Mouse (Mus musculus): ENCODE measurements around the gene Dkk2. TPM values are rescaled to one million over a fixed set of nuclear protein-coding genes. Genes with fewer than 3 reads are reported as not detected.
"Not testable (repeated sequence)": the region's sequence is repeated elsewhere in the genome, so short reads cannot be mapped to it uniquely, and the experiment has no call there.

Dkk2 gene
- 1 to 10 TPM; 2.0 to 4.9 TPM for total RNA-seq (2021)
- long read RNA-seq, experiment 1, partial matches to known transcripts: 4 of 5 reads
- long read RNA-seq, experiment 1, other reads (novel, unspliced or antisense): 0 of 5 reads
- long read RNA-seq, experiment 2, partial matches to known transcripts: 1 of 8 reads
- long read RNA-seq, experiment 2, other reads (novel, unspliced or antisense): 3 of 8 reads

DNA sequence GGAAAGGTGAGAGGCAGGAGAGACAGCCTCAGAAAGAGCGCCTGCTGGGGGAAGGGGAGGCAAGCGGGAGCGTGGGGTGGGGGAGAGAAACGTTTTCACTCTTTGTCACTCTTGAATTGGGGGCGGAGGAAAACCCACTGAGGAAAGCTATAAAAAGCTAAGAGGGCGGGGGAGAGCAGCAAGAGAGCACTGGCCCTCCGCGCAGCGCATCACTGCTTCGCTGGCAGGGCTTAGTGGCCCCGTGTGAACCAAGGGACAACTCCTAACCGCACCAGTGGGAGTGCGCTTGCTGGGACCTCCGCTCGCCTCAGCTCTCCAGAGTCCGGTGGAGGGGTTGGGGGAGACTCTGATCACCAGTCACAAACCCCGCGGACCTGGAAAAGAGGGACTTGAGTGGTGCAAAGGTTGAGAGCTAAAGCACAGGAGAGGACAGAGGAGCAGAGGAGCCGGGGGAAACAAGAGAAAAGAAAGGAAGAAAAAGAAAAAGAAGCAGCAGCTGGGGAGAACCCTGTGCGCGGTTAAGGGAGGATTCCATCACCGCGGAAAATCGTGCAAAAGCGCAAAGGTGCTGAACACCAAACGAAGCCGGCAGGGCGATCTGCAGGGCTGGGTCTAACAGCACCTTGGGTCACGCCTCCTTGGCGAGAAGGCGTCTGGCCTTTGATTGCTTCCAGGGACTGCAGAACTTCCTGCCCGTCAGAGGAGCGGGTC is at the start of gene Dkk2:
Gene Dkk2, plus strand, starts transcription at position 181 of the 711 bp plus-strand sequence.
- peak; percentile 13 for DNase-seq

- DNase-seq: no peak
These were observed 48.4 kb upstream of the Dkk2 start for GRCm38 (mm10) chr3:132036704-132037103.

- DNase-seq: no peak
These were observed 47.4 kb upstream of the Dkk2 start for GRCm38 (mm10) chr3:132037670-132038069.

DNA sequence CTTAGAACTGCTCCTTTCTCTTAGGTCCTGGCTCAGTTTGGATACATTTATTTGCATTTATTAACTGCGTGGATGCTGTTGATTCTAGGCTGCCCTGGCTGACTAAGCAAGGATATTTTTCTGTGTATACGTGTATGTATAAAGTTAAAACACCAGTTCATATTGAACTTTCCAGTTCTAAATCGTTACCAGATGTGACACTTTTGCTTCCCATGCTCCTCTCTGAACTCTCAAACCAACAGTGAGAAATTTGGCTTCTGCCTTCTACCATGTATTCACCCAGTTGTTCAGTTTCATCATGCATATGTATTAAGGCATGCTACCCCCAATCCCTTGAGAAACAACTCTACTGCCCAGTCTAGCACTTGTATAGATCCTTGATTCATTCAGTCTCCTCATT is 45.0 kb upstream of the Dkk2 start:
- DNase-seq: no peak

- DNase-seq: no peak
These were observed 34.1 kb upstream of the Dkk2 start for GRCm38 (mm10) chr3:132050884-132051457.

GRCm38 (mm10) chr3:132062816-132063215 is 22.3 kb upstream of the Dkk2 start:
- not testable (repeated sequence) for DNase-seq

DNA sequence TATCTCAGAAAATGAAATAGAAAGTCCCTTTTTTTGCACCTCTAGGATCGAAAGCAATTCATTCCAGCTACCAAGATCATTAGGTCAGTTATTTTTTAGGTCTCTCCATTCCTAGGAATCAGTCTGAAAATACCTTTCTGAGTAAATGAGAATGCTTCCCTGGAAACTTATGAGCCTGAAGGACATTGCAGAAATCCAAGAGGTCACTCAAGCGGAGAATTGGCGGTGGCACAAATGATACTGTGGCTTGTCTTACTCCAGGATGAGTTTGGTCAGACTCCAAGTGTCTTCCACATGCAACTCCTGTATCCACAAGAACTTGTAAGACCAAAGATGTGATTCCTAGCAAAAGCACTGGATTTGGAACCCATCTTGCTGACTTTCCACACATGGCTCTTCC is 21.7 kb upstream of the Dkk2 start:
- no peak for DNase-seq

- no peak for DNase-seq
These were observed 21.1 kb upstream of the Dkk2 start for GRCm38 (mm10) chr3:132063966-132064365.

DNA sequence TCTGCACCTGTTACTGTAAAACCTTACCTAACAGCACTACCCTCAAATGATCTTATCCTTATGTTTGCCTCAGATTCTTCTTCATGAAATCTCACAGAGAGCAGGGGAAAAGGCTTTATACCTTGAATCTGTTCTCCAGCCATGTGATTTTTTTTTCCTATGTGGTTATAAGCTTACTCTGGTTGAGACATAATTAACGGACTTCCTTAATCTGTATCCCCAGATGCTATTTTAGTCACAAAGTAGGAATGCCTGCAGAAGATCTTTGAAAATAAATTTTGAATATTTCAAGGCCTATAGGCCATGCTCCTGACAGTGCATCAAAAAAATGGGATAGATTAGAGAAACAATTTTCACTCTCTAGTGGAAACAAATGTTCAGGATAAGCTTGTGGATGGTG is 20.2 kb upstream of the Dkk2 start:
- no peak for DNase-seq

DNA sequence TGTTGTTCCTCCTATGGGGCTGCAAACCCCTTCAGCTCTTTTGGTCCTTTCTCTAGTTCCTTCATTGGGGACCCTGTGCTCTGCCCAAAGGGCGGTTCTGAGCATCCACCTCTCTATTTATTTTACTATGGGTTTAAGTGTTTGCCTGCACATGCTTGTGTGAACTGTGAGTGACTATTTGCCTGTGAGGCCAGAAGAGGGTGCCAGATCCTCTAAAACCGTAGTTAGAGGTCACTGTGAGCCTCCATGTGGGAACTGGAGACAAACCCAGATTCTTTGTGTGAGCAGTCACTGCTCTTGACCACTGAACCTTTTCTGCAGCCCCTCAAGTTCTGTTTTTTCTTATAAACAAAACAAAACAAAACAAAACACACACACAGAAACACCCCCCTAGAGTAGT is 14.1 kb upstream of the Dkk2 start:
- DNase-seq: no peak

GRCm38 (mm10) chr3:132084018-132084417 is 1.1 kb upstream of the Dkk2 start:
- DNase-seq: peak; percentile 46

DNA sequence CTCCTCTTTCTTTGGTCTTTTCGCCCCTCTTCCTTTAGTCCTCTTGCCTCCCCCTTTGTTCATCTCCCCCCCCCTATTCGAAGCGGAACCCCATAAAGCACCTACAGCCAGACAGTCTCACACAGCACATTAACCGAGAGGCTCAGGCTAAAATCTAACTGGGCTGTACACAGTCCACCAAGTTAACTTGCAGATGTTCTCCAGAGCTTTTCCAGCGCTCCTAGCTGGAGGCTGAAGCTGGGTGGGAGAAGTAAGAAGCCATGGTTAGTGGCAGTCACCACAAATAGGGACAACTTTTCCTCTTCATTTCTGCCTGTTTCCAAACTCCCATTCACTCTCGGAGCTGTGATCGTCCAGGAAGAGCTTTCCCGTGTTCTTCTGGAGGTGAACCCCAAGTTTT is 412 bp upstream of the Dkk2 start:
- no peak for DNase-seq

DNA sequence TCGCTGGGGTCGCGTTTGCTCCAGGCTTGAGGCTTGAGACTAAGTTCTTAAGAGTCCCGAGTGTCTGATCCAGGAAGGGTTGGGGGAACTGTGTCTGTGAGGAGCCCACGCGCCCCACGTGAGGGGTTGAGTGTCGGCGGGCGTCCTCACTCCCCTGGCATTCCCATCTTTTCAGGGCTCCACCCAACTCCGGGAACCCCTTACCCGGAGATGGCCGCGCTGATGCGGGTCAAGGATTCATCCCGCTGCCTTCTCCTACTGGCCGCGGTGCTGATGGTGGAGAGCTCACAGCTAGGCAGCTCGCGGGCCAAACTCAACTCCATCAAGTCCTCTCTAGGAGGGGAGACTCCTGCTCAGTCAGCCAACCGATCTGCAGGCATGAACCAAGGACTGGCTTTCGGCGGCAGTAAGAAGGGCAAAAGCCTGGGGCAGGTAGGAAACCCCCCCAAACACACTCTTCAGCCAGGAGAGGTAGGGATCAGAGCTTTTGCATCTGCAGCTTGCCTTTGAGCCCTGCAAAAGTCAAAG is 795 bp downstream of the Dkk2 start:
- DNase-seq: peak; percentile 8

- no peak for DNase-seq
These were observed 1.4 kb downstream of the Dkk2 start for GRCm38 (mm10) chr3:132086461-132086860.

DNA sequence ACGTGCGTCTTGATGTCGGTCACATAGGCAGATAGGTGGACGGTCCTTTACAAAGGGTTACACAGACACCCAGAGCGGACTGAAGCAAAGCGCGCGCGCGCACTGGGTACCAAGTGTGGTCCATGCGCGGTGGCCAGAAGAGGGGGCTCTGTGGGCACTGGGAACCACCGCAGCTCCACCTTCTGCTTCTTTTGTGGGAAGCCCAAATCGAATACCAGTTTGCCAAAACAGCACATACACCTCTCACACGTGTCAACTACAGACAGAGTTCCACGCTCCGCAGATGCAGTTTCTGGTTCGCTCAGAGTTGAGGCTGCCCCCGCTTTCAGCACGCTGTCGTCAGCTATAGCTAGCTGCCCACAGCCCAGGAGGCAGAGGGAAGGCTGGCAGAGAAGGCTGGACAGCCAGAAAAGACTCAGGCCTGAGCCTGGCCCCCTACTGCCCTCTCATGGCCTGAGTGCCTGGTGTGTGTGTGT is 2.0 kb downstream of the Dkk2 start:
- DNase-seq: peak; percentile 15

DNA sequence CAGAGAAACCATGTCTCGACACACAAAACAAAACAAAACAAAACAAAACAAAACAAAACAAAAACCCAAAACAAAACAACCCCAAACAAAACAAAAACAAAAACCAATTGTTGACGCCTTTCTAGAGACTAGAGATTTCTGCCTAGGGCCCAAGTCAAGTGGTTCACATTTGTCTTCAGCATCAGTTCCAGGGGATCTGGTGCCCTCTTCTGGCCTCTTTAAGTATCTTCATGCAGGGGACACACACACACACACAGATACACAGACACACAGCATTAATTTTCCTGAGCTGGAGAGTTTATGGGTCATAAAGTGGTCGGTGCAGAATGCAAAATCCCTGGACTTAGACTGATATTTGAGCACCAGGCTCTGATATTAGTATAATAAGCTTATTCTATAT is 7.9 kb downstream of the Dkk2 start:
- DNase-seq: no peak

DNA sequence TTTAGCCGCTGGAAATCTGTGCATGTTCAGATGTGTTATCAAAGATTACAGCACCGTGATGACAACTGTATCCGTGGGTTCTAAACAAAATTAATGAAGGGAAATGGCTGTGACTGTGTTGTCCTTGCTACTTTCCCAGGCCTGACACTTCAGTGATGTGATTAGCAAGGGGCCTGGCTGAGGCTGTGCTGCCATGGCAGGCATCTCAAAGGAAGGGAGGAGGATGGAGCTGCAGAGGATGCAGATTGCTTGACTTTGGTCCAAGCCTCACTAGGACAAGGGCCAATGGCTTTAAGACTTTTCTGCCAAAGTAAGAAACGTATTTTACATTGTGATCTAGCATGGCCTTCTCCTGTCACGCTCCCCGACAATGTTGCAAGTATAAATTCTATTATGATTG is 11.2 kb downstream of the Dkk2 start:
- DNase-seq: no peak

DNA sequence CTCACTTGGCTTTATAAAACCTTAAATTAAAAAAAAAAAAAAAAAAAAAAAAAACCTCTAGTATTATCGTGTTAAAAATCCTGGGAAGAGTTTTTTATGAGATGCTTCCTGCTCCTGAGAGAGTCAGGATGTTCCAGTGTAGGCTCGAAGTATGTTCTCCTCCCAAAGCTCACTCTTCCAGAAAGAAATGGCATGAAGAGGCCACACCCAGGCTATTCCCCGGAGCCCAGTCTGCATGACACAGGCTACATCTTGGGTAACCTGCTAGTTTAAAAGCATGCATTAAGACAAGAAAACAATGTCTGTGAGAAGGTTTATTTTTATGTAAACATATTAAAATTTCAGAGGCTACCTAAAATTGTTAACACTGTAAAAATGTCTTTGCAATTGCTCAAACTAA is 15.7 kb downstream of the Dkk2 start:
- peak; percentile 25 for DNase-seq

DNA sequence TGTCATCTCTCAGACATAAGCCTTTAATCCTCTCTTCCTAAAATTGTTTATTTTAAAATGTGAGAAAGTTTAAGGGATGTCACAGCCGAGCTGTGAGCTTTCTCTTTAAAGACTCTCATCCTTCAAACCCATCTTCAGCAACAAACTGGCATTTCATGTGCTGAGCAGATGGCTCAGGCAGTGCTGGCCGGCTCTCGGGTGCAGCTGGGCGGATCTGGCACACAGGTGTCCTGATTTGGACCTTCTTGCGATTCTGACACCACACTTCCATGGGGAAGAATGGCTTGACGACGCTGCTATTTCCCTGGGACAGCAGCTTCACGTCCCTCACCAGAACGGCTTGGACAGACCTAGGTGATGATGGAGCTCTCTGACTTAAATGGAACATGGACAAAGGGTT is 17.9 kb downstream of the Dkk2 start:
- peak; percentile 15 for DNase-seq

DNA sequence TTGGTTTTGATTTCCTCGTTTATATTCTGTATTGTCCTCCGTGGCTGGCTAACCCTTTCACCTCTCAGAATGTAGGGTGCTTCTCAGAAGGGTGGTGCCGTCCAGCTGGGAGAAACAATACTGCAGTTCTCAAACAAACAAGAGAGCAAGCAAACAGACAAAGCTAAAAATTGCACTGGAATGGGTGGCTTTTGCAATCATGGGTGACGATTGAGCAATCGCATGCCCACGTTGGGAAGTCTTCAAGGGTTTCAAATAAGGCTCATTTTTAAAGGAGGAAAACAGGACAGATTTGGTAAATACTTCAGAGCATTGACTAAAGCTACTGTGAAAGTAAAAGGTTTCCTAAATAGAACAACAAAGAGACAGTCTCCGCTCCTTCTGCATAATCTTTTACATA is 18.4 kb downstream of the Dkk2 start:
- DNase-seq: peak; percentile 16

DNA sequence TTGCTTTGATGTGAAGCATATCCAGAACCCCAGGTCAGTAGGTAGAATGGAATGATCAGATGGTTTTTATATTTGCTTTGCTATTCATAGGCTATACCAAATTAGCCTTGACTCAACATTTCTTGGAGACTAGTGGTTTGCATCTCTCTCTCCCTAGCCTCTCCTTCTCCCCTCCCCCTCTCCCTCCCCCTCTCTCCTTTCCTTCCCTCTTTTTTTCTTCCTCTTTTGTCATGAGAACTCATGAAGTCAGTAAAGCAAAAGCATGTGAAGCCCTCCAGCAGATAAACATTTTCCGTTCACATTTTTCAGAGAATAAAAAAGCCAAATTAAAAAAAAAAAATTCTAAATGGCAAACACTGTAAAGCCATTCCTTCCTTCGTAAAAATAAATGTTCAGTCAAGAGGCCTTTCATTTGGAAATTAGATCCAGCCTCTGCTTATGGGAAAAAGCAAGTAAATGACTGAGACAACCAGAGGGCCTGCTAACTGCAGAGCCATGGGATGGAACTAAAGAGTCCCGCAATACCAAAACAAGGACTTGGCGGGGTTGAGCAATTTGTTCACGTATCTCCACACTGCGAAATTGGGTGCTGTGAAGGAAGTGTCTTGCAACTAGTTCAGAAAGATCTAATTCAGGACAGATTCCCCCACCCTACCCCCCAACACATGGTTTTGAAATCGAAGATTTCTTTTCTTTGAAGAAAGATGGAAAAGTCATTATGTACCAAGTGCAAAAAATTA is 30.9 kb downstream of the Dkk2 start:
- DNase-seq: no peak

GRCm38 (mm10) chr3:132121344-132121743 is 36.3 kb downstream of the Dkk2 start:
- no peak for DNase-seq

DNA sequence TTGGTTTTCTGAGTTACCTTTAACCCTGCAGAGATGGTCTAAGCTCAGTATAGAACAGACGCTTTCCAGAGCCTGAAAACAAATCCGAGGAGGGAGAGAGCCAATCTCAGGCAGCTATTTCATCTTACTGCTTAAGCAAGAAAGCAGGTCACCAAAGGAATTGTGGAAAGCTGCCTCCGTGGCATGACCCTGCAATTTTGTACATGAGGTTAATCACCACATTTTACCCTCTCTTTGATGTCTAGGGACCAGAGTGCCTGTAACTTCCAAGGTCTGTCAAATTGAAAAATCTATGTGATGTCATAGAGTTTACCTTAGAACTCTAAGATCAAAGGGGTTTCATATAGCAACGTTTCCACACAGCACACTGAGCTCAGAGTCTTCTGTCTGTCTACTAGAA is 37.5 kb downstream of the Dkk2 start:
- no peak for DNase-seq
